Mouse (Mus musculus) monocyte, adult 2 months (primary cell): Measurements from ENCODE around the gene Myh14.
"Not testable (repeated sequence)": the region's sequence is repeated elsewhere in the genome, so short reads cannot be mapped to it uniquely, and the experiment has no call there.

ENCODE experiments used
- DNase-seq, 2 experiments: peaks; one replicate each; pipeline ENCODE4 v3.0.0; 2022; ENCODE audit warnings: low spot score in 2 of 2, low read depth in 1 of 2

The Myh14 gene

GRCm38 (mm10) chr7:44670803-44671202, at the start of gene Myh14:
TSS of gene Myh14 (minus strand) at chr7:44670843.
- DNase-seq, result peak; percentile 5 to 9

- DNase-seq, result no peak
Measured at GRCm38 (mm10) chr7:44709881-44710280, 39.2 kb upstream of the Myh14 start.

GRCm38 (mm10) chr7:44708574-44708973, 37.9 kb upstream of the Myh14 start, which contains the start of gene Izumo2:
TSS of gene Izumo2 (plus strand) at chr7:44708742.
- DNase-seq, result no peak

GRCm38 (mm10) chr7:44708093-44708492, 37.5 kb upstream of the Myh14 start:
- not testable (repeated sequence) for DNase-seq

- DNase-seq, result no peak
Measured at GRCm38 (mm10) chr7:44707169-44707675, 36.6 kb upstream of the Myh14 start.

GRCm38 (mm10) chr7:44706322-44706721, 35.7 kb upstream of the Myh14 start:
- no peak for DNase-seq

GRCm38 (mm10) chr7:44705086-44705485, 34.4 kb upstream of the Myh14 start:
- DNase-seq, result no peak

GRCm38 (mm10) chr7:44704363-44704762, 33.7 kb upstream of the Myh14 start:
- DNase-seq, result no peak

- DNase-seq, result no peak
Measured at GRCm38 (mm10) chr7:44702985-44703384, 32.3 kb upstream of the Myh14 start.

- DNase-seq, result no peak
Measured at GRCm38 (mm10) chr7:44701921-44702320, 31.3 kb upstream of the Myh14 start.

GRCm38 (mm10) chr7:44697980-44698379, 27.3 kb upstream of the Myh14 start:
- no peak for DNase-seq

- DNase-seq, result no peak
Measured at GRCm38 (mm10) chr7:44697191-44697710, 26.6 kb upstream of the Myh14 start.

- DNase-seq, result no peak
Measured at GRCm38 (mm10) chr7:44695223-44695622, 24.6 kb upstream of the Myh14 start.

- DNase-seq, result no peak
Measured at GRCm38 (mm10) chr7:44693427-44694175, 23.0 kb upstream of the Myh14 start.

GRCm38 (mm10) chr7:44689331-44689730, 18.7 kb upstream of the Myh14 start:
- no peak for DNase-seq

GRCm38 (mm10) chr7:44688890-44689289, 18.2 kb upstream of the Myh14 start:
- no peak for DNase-seq

- no peak for DNase-seq
Measured at GRCm38 (mm10) chr7:44685531-44686402, 15.1 kb upstream of the Myh14 start.

- DNase-seq, result no peak
Measured at GRCm38 (mm10) chr7:44683656-44684055, 13.0 kb upstream of the Myh14 start.

- no peak for DNase-seq
Measured at GRCm38 (mm10) chr7:44676611-44677010, 6.0 kb upstream of the Myh14 start.

GRCm38 (mm10) chr7:44676126-44676525, 5.5 kb upstream of the Myh14 start:
- no peak for DNase-seq

GRCm38 (mm10) chr7:44675171-44675570, 4.5 kb upstream of the Myh14 start:
- DNase-seq, result no peak

GRCm38 (mm10) chr7:44674511-44674910, 3.9 kb upstream of the Myh14 start:
- no peak for DNase-seq
